Mouse (Mus musculus) left cerebral cortex, postnatal 10 days (tissue): ENCODE results near the gene Slc8a2. TPM values are rescaled to one million over a fixed set of nuclear protein-coding genes. Genes with fewer than 3 reads are reported as not detected.
A peak's percentile ranks its signal among the peaks of the same experiment; 100 is the strongest.

ENCODE experiments used
- DNase-seq, 2 experiments: peaks; one replicate each; pipeline ENCODE4 v3.0.0; 2021 to 2022; ENCODE audit warnings: low spot score in 2 of 2, mixed read lengths in 1 of 2; ENCODE audit errors: extremely low spot score in 1 of 2
- intact Hi-C: fragments of 180-260 bp; cut with DNase I; formaldehyde crosslinking; loops from one replicate; pipeline ENCODE4 v1.15.1; 2025
- total RNA-seq, 2 experiments: library from RNA; stranded (reverse); gene quantifications; 2 replicates each; pipeline ENCODE4 v1.2.3; 2021

Slc8a2 gene
- 100 to 1,000 TPM; 285 to 298 TPM for total RNA-seq

GRCm38 (mm10) chr7:16129421-16129845 is at the start of gene Slc8a2:
Gene Slc8a2 (plus strand): TSS chr7:16129826.
- DNase-seq, result peak; percentile 86 to 94
- intact Hi-C loops, result no loop called here

- intact Hi-C loops, result no loop called here
- no peak for DNase-seq
These were observed 49.7 kb upstream of the Slc8a2 start for GRCm38 (mm10) chr7:16079947-16080346.

- no peak for DNase-seq
- intact Hi-C loops, result no loop called here
These were observed 49.0 kb upstream of the Slc8a2 start for GRCm38 (mm10) chr7:16080581-16080980.

- no peak for DNase-seq
- intact Hi-C loops, result no loop called here
These were observed 46.3 kb upstream of the Slc8a2 start for GRCm38 (mm10) chr7:16083361-16083760.

- intact Hi-C loops, result no loop called here
- no peak for DNase-seq
These were observed 42.0 kb upstream of the Slc8a2 start for GRCm38 (mm10) chr7:16087587-16087986.

- intact Hi-C loops, result no loop called here
These were observed 35.0 kb upstream of the Slc8a2 start for GRCm38 (mm10) chr7:16094592-16094991.

GRCm38 (mm10) chr7:16098021-16099017 is 31.3 kb upstream of the Slc8a2 start, which contains the start of gene Napa:
Gene Napa (plus strand): TSS chr7:16098458.
- peak; percentile 99 to 100 for DNase-seq
- intact Hi-C loops, result no loop called here

More at GRCm38 (mm10) chr7:16094592-16094991, 35.0 kb upstream of the Slc8a2 start:
- no peak for DNase-seq

GRCm38 (mm10) chr7:16099901-16100300 is 29.7 kb upstream of the Slc8a2 start:
- intact Hi-C loops, result loop anchor here (5.0 kb wide), 1 partner anchor 52 kb away; no protein-coding TSS in a partner anchor

GRCm38 (mm10) chr7:16101081-16101480 is 28.5 kb upstream of the Slc8a2 start:
- DNase-seq, result no peak
- intact Hi-C loops, result loop anchor here (5.0 kb wide), 1 partner anchor 51 kb away; no protein-coding TSS in a partner anchor

More at GRCm38 (mm10) chr7:16099901-16100300, 29.7 kb upstream of the Slc8a2 start:
- DNase-seq, result no peak

GRCm38 (mm10) chr7:16101726-16102475 is 27.7 kb upstream of the Slc8a2 start:
- DNase-seq, result no peak
- intact Hi-C loops, result loop anchor here (5.0 kb wide), 1 partner anchor 50 kb away; no protein-coding TSS in a partner anchor

- intact Hi-C loops, result loop anchor here (5.0 kb wide), 1 partner anchor 50 kb away; no protein-coding TSS in a partner anchor
- no peak for DNase-seq
These were observed 26.9 kb upstream of the Slc8a2 start for GRCm38 (mm10) chr7:16102686-16103226.

- peak in 1 of 2 experiments; percentile 66 for DNase-seq
- intact Hi-C loops, result loop anchor here (5.0 kb wide), 1 partner anchor 49 kb away; no protein-coding TSS in a partner anchor
These were observed 25.9 kb upstream of the Slc8a2 start for GRCm38 (mm10) chr7:16103760-16104159.

- intact Hi-C loops, result loop anchor here (5.0 kb wide), 1 partner anchor 48 kb away; no protein-coding TSS in a partner anchor
- no peak for DNase-seq
These were observed 24.8 kb upstream of the Slc8a2 start for GRCm38 (mm10) chr7:16104611-16105388.

GRCm38 (mm10) chr7:16108886-16109542 is 20.6 kb upstream of the Slc8a2 start:
- intact Hi-C loops, result no loop called here
- DNase-seq, result peak in 1 of 2 experiments; percentile 39

GRCm38 (mm10) chr7:16110158-16110557 is 19.5 kb upstream of the Slc8a2 start:
- peak in 1 of 2 experiments; percentile 18 for DNase-seq
- intact Hi-C loops, result no loop called here

- no peak for DNase-seq
- intact Hi-C loops, result no loop called here
These were observed 18.1 kb upstream of the Slc8a2 start for GRCm38 (mm10) chr7:16111284-16112090.

- DNase-seq, result no peak
- intact Hi-C loops, result no loop called here
These were observed 13.2 kb upstream of the Slc8a2 start for GRCm38 (mm10) chr7:16116418-16116817.
